Mouse (Mus musculus) neural tube, embryonic 10.5 days (tissue): ENCODE data around the gene Kalrn.

ENCODE experiments used
- DNase-seq: peaks from one replicate; pipeline ENCODE4 v3.0.0-alpha.2; 2017; ENCODE audit warnings: low spot score; ENCODE audit errors: extremely low spot score

Kalrn gene

GRCm38 (mm10) chr16:34355547-34355946 is 217.8 kb downstream of the Kalrn start:
- no peak for DNase-seq

- DNase-seq = no peak
Measured at GRCm38 (mm10) chr16:34354042-34354441, 219.3 kb downstream of the Kalrn start.

- DNase-seq = peak; percentile 20
Measured at GRCm38 (mm10) chr16:34352747-34353146, 220.6 kb downstream of the Kalrn start.

- no peak for DNase-seq
Measured at GRCm38 (mm10) chr16:34351575-34352150, 221.7 kb downstream of the Kalrn start.

- DNase-seq = no peak
Measured at GRCm38 (mm10) chr16:34347574-34347973, 225.8 kb downstream of the Kalrn start.

- DNase-seq = no peak
Measured at GRCm38 (mm10) chr16:34344895-34345876, 228.1 kb downstream of the Kalrn start.

- no peak for DNase-seq
Measured at GRCm38 (mm10) chr16:34343968-34344367, 229.4 kb downstream of the Kalrn start.

GRCm38 (mm10) chr16:34343161-34343560 is 230.2 kb downstream of the Kalrn start:
- DNase-seq = no peak

GRCm38 (mm10) chr16:34342369-34343160 is 230.8 kb downstream of the Kalrn start:
- no peak for DNase-seq

GRCm38 (mm10) chr16:34334919-34335318 is 238.4 kb downstream of the Kalrn start:
- DNase-seq = no peak

- no peak for DNase-seq
Measured at GRCm38 (mm10) chr16:34331630-34332029, 241.7 kb downstream of the Kalrn start.

- no peak for DNase-seq
Measured at GRCm38 (mm10) chr16:34329876-34330275, 243.5 kb downstream of the Kalrn start.

GRCm38 (mm10) chr16:34329431-34329873 is 243.9 kb downstream of the Kalrn start:
- DNase-seq = no peak

GRCm38 (mm10) chr16:34327890-34328289 is 245.4 kb downstream of the Kalrn start:
- no peak for DNase-seq

GRCm38 (mm10) chr16:34325869-34326268 is 247.5 kb downstream of the Kalrn start:
- no peak for DNase-seq

GRCm38 (mm10) chr16:34325161-34325560 is 248.2 kb downstream of the Kalrn start:
- no peak for DNase-seq

GRCm38 (mm10) chr16:34324735-34325134 is 248.6 kb downstream of the Kalrn start:
- DNase-seq = no peak

GRCm38 (mm10) chr16:34323496-34323895 is 249.8 kb downstream of the Kalrn start:
- DNase-seq = no peak

GRCm38 (mm10) chr16:34322546-34322945 is 250.8 kb downstream of the Kalrn start:
- DNase-seq = peak; percentile 77

- DNase-seq = no peak
Measured at GRCm38 (mm10) chr16:34321066-34321790, 252.1 kb downstream of the Kalrn start.
